Mouse (Mus musculus) lung, postnatal 0 days (tissue): ENCODE data around the gene Slc7a6.
A peak's percentile ranks its signal among the peaks of the same experiment; 100 is the strongest.

Experiments
- CTCF ChIP-seq: IDR thresholded peaks from 2 replicates; pipeline ENCODE4 v1.5.1; 2016; ENCODE audit warnings: antibody characterized with exemption, mild to moderate bottlenecking
- EP300 ChIP-seq: IDR thresholded peaks from 2 replicates; pipeline ENCODE4 v1.6.1; 2016; ENCODE audit warnings: antibody characterized with exemption, mild to moderate bottlenecking, control low read depth

- TF ChIP-seq CTCF (peak; percentile 14; the same call in 1 of the 2 replicates), EP300 (no peak)
Observed at GRCm38 (mm10) chr8:106219620-106220019, 51.0 kb downstream of the Slc7a6 start.
